Mouse (Mus musculus) hematopoietic stem cell, adult 5-6 weeks (primary cell): ENCODE data around the gene Brsk2. TPM values are rescaled to one million over a fixed set of nuclear protein-coding genes. Genes with fewer than 3 reads are reported as not detected.

Source experiments
- total RNA-seq: library from RNA; stranded (forward); fragments of 172-1452, 232-1000 nt; gene quantifications from 2 replicates; pipeline ENCODE4 v1.2.3, GENCODE M21; 2017

Brsk2 gene
- total RNA-seq, 1 experiment from 2014 or later, result not detected

Other genes starting within 250 kb of the Brsk2 start
- gene Muc5ac, start 160.8 kb upstream of the Brsk2 start, total RNA-seq, result 0.06 and 0.15 TPM in 2 replicates
- gene Muc5b, start 110.7 kb upstream of the Brsk2 start, total RNA-seq, result 0.05 and 0.06 TPM in 2 replicates
- 30.4 and 30.8 TPM in 2 replicates for gene Tollip, start 31.2 kb upstream of the Brsk2 start, total RNA-seq
- gene Mob2, start 111.3 kb downstream of the Brsk2 start, total RNA-seq, result 53.6 and 72.9 TPM in 2 replicates
- 0.15 TPM in 1 of 2 replicates, not detected in the other for gene Dusp8, start 146.1 kb downstream of the Brsk2 start, total RNA-seq
- gene Gm45618, start 171.0 kb downstream of the Brsk2 start, total RNA-seq, result not detected in 2 replicates
- gene Gm39115, start 186.3 kb downstream of the Brsk2 start, total RNA-seq, result not detected in 2 replicates
- gene Gm45337, start 194.9 kb downstream of the Brsk2 start, total RNA-seq, result not detected in 2 replicates
- not detected in 2 replicates for gene Gm29735, start 207.4 kb downstream of the Brsk2 start, total RNA-seq
- not detected in 2 replicates for gene Gm4553, start 216.0 kb downstream of the Brsk2 start, total RNA-seq
- gene Krtap5-2, start 226.3 kb downstream of the Brsk2 start, total RNA-seq, result not detected in 2 replicates
- gene Gm10153, start 240.6 kb downstream of the Brsk2 start, total RNA-seq, result not detected in 2 replicates